Mouse (Mus musculus) heart, postnatal 0 days (tissue): ENCODE results near the gene Slc39a11. TPM values are rescaled to one million over a fixed set of nuclear protein-coding genes. Genes with fewer than 3 reads are reported as not detected.

Source experiments
- ATAC-seq: fragments of 200-750 bp; cut with Nextera tagmentation; 2 replicates; pipeline ENCODE4 v1.8.0; 2017; ENCODE audit warnings: low read depth, moderate number of reproducible peaks, moderate library complexity; ENCODE audit not compliant: insufficient read depth
- DNase-seq: peaks from one replicate; pipeline ENCODE4 v3.0.0-alpha.2; 2016; ENCODE audit warnings: low spot score
- H3K27ac ChIP-seq: fragments of 300-500 bp; sonication (generic); 2 replicates; pipeline ENCODE4 v1.5.1; 2014; ENCODE audit warnings: low read depth, mild to moderate bottlenecking
- H3K27me3 ChIP-seq: fragments of 300-500 bp; sonication (generic); 2 replicates; pipeline ENCODE4 v1.6.1; 2014; ENCODE audit warnings: low read length, mixed read lengths; ENCODE audit not compliant: control insufficient read depth, insufficient read depth
- H3K36me3 ChIP-seq: fragments of 300-500 bp; sonication (generic); replicated peaks from 2 replicates; pipeline ENCODE4 v1.6.1; 2014; ENCODE audit warnings: low read length, mixed read lengths; ENCODE audit not compliant: control insufficient read depth, insufficient read depth
- H3K4me1 ChIP-seq: fragments of 300-500 bp; sonication (generic); 2 replicates; pipeline ENCODE4 v1.6.1; 2014; ENCODE audit warnings: antibody characterized with exemption; ENCODE audit not compliant: control insufficient read depth, insufficient read depth
- H3K4me2 ChIP-seq: fragments of 300-500 bp; sonication (generic); 2 replicates; pipeline ENCODE4 v1.6.1; 2014; ENCODE audit warnings: low read depth, mild to moderate bottlenecking, low read length, moderate library complexity
- H3K4me3 ChIP-seq: fragments of 300-500 bp; sonication (generic); 2 replicates; pipeline ENCODE4 v1.5.1; 2014; ENCODE audit warnings: low read depth, low read length
- H3K9ac ChIP-seq: fragments of 300-500 bp; sonication (generic); replicated peaks from 2 replicates; pipeline ENCODE4 v1.6.1; 2014; ENCODE audit warnings: low read depth, low read length, mixed read lengths
- H3K9me3 ChIP-seq: fragments of 300-500 bp; sonication (generic); replicated peaks from 2 replicates; pipeline ENCODE4 v1.6.1; 2016; ENCODE audit warnings: low read length; ENCODE audit not compliant: control insufficient read depth
- CTCF ChIP-seq: IDR thresholded peaks from 2 replicates; pipeline ENCODE4 v1.5.1; 2016; ENCODE audit warnings: antibody characterized with exemption, control low read depth, low read depth
- EP300 ChIP-seq: IDR thresholded peaks from 2 replicates; pipeline ENCODE4 v1.6.1; 2016; ENCODE audit warnings: antibody characterized with exemption, low read depth
- WGBS: fragments of 180-500 bp; shearing (Covaris S2); extraction: QIAGEN DNeasy Blood & Tissue Kit; methylation state at CpG from one replicate; pipeline ENCODE4 v1.1.7; 2014; 5-methylcytosine and 5-hydroxymethylcytosine counted together
- polyA plus RNA-seq: library from polyadenylated mRNA; unstranded; fragments of >200 nt; fragmentation: Nextera tagmentation; extraction: Ambion mirVana; gene quantifications from 2 replicates; pipeline ENCODE4 v1.2.1, GENCODE M21; 2015
- total RNA-seq: library from RNA; depleted of rRNA; stranded (reverse); fragments of >200 nt; gene quantifications from 2 replicates; pipeline ENCODE4 v1.2.3, GENCODE M21; 2014; ENCODE audit warnings: low replicate concordance

The Slc39a11 gene
- total and polyA plus RNA-seq, 2 experiments from 2014 or later: 8.6 to 16.3 TPM

DNA sequence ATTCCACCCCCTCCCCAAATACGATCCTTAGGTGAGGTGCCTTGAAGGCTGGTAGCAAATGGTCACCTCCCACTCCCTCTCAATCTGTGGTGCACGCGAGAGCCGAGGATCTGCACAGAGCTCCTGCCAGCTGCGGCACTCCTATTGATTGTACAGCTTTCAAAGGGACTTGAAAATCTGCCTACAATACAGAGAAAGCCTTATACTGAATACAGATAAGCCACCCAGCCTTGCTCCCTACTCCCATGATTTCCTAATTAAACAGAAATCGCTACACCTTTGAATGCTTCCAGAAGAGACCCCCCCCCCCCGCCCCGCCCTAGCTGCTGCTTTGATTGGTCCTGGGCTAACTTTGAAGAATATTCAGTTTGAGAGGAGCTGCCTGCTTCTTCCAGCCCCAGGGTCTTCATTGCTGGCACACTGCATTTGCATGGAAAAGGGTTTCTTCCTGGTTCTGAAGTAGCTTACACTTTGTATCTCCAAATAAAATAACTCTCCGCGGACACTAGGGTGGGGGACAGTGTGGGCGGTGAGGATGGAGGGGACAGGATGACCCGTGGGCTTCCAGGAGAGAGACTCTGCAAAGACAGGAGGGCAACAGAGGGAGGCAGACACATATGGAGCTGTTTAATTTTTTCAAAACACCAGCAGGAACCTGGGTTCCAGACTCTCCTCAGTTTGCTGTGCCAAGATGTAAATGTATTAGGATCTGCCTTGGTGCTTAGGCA is 48.1 kb downstream of the Slc39a11 start:
- H3K27me3 ChIP-seq: no peaks in the 10 kb centered on the region
- no peaks in the 10 kb centered on the region for H3K4me1 ChIP-seq
- DNase-seq: no peak
- H3K36me3 ChIP-seq: no peaks in the 10 kb centered on the region
- no peak overlapping the region for H3K4me3 ChIP-seq
- 64% methylated on average over 12 of the region's 12 CpGs for WGBS
- H3K4me2 ChIP-seq: no peak overlapping the region
- TF ChIP-seq CTCF (no peak), EP300 (no peak)
- no peaks in the 10 kb centered on the region for H3K9me3 ChIP-seq
- H3K9ac ChIP-seq: no peak overlapping the region
- ATAC-seq: no peak
- H3K27ac ChIP-seq: no peak overlapping the region

- no peak for TF ChIP-seq EP300
- TF ChIP-seq CTCF: no peak
- no peaks in the 10 kb centered on the region for H3K9me3 ChIP-seq
- H3K36me3 ChIP-seq: no peaks in the 10 kb centered on the region
- ATAC-seq (no peak), DNase-seq (no peak)
- no peak overlapping the region for H3K4me3 ChIP-seq
- no peak overlapping the region for H3K9ac ChIP-seq
- H3K27ac ChIP-seq: no peak overlapping the region
- no peaks in the 10 kb centered on the region for H3K4me1 ChIP-seq
- 76% methylated on average over 18 of the region's 18 CpGs for WGBS
- no peaks in the 10 kb centered on the region for H3K27me3 ChIP-seq
- H3K4me2 ChIP-seq: no peak overlapping the region
Observed at GRCm38 (mm10) chr11:113600526-113601245, 49.2 kb downstream of the Slc39a11 start.

- no peaks in the 10 kb centered on the region for H3K4me1 ChIP-seq
- H3K4me3 ChIP-seq: no peak overlapping the region
- no peak for TF ChIP-seq CTCF
- no peak for TF ChIP-seq EP300
- H3K36me3 ChIP-seq: no peaks in the 10 kb centered on the region
- no peak overlapping the region for H3K4me2 ChIP-seq
- ATAC-seq (no peak), DNase-seq (no peak)
- H3K27me3 ChIP-seq: no peaks in the 10 kb centered on the region
- no peaks in the 10 kb centered on the region for H3K9me3 ChIP-seq
- no peak overlapping the region for H3K27ac ChIP-seq
- 85% methylated on average over 3 of the region's 3 CpGs for WGBS
- no peak overlapping the region for H3K9ac ChIP-seq
Observed at GRCm38 (mm10) chr11:113597632-113598031, 52.2 kb downstream of the Slc39a11 start.

DNA sequence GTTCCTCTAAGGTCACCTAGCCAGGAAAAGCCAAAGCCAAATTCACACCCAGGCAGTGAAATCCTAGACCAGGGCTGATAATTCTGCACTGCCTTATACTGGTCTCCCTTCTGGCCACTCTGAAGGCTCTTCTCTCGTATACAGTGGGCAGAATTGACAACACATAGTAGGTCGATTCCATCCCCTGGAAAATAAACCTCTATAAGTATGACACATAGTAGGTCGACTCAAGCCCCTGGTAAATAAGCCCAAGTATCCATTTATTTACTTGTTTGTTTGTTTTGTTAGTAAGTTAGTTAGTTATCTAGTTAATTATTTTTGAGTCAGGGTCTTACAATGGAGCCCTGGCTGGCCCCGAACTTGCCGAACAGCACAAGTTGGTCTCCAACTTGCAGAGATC is 54.7 kb downstream of the Slc39a11 start:
- WGBS: 78% methylated on average over 5 of the region's 5 CpGs
- ATAC-seq: no peak
- no peaks in the 10 kb centered on the region for H3K9me3 ChIP-seq
- H3K4me1 ChIP-seq: no peaks in the 10 kb centered on the region
- no peak for DNase-seq
- no peak overlapping the region for H3K9ac ChIP-seq
- H3K4me2 ChIP-seq: no peak overlapping the region
- no peaks in the 10 kb centered on the region for H3K36me3 ChIP-seq
- no peak overlapping the region for H3K4me3 ChIP-seq
- TF ChIP-seq EP300 (no peak), CTCF (no peak)
- H3K27me3 ChIP-seq: no peaks in the 10 kb centered on the region
- no peak overlapping the region for H3K27ac ChIP-seq

DNA sequence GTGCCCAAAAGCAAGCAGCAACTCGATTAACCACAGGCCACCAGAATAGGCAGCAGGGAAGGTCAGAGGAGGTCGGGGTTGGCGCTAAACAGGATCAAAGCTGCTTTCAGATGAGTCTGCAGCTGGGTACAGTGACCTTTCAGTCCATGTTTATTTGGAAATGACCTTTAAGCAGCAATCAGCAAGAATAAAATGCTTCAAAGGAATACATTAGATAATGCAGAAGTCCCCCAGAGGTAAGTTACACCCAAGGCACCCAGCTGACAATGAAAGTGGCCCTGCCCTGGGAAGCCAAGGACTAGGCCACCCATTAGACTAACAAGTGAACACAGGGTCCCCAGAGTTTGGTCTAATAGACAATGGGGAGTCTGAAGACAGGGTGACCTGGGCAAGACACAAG is 60.9 kb downstream of the Slc39a11 start:
- no peak for TF ChIP-seq CTCF
- no peak for TF ChIP-seq EP300

More for the DNA sequence above, 60.9 kb downstream of the Slc39a11 start:
- WGBS: 52% methylated on average over 3 of the region's 3 CpGs
- DNase-seq (no peak), ATAC-seq (no peak)
- Histone ChIP-seq H3K27me3 (no peaks in the 10 kb centered on the region), H3K27ac (no peak overlapping the region), H3K4me2 (no peak overlapping the region), H3K4me3 (no peak overlapping the region), H3K9me3 (no peaks in the 10 kb centered on the region), H3K36me3 (no peaks in the 10 kb centered on the region), H3K4me1 (no peaks in the 10 kb centered on the region), H3K9ac (no peak overlapping the region)
